Mouse (Mus musculus): ENCODE results near the gene Ildr1.

Gene Ildr1

GRCm38 (mm10) chr16:36693818-36694413, at the start of gene Ildr1:
TSS of gene Ildr1 (plus strand) at chr16:36693978.
- no peak for DNase-seq (ENCODE audit: low spot score in 2 of 2)

- DNase-seq (ENCODE audit: low spot score in 2 of 2), result no peak
Observed at GRCm38 (mm10) chr16:36645124-36645523, 48.7 kb upstream of the Ildr1 start.

DNA sequence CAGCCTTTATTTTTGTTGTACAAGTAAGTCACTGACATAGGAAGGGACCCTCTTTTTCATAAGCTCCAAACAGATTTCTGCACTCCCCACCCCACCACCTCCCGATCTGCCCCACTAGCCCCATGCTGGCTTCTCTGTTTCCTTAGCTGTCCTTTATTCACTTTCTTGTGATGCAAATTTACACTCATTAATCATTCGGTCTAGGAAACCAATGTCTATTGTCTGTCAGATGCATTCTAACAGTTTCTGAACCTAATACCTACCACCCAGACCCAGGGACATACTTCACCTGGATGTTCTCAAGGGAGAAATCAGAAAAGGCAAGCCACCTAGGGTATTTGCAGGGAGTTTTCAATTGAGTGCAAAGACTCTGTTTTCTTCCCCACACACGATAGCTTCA, 44.5 kb upstream of the Ildr1 start:
- no peak for DNase-seq (ENCODE audit: low spot score in 2 of 2)

GRCm38 (mm10) chr16:36650511-36650910, 43.3 kb upstream of the Ildr1 start:
- no peak for DNase-seq (ENCODE audit: low spot score in 2 of 2)

DNA sequence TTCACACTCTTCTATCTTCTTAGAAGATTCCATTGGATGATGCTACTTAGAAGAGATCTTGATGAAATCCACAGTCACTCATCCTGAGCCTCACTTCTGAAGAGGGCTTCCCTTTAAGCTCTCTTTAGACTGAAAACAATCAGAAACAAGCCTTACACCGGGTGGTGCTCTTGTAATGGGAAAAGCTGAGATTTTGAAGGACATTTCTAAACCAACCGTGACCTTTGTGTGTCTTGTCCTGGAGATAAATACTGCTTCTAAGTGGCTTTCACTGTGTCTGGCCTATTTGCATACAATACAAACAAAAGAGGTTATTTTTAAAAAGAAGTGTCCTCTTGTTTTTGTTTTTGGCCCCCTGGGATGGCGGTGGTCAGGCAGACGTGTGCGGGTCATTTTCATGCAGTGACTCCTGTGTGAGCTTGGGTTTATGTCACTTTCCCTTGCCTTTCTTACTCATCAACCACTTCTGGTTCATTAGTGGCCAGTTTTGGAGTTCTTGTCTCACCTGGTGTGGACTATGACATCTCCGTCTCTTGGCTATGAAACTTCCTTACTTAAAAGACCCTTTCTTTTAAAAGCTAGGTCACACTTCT, 42.5 kb upstream of the Ildr1 start:
- no peak for DNase-seq (ENCODE audit: low spot score in 2 of 2)

DNA sequence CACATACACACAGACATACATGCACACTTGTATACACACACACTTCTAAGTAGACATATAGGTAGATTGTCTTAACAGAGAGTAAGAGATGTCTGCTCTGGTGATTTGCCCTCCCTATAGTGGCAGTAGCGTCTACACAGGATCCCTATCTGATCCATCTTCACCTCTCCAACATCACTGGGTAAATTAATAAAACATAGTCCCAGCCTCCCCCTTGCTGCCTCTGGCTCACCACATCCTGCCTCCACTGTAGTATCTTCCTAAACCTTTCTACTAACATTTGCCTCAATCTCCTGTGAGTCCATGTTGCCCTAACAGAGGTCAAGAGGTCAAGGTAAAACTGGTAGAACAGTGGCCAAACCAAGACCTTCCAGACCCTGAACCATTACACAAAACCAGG, 38.6 kb upstream of the Ildr1 start:
- no peak for DNase-seq (ENCODE audit: low spot score in 2 of 2)

GRCm38 (mm10) chr16:36655910-36656309, 37.9 kb upstream of the Ildr1 start:
- DNase-seq (ENCODE audit: low spot score in 2 of 2), result no peak

DNA sequence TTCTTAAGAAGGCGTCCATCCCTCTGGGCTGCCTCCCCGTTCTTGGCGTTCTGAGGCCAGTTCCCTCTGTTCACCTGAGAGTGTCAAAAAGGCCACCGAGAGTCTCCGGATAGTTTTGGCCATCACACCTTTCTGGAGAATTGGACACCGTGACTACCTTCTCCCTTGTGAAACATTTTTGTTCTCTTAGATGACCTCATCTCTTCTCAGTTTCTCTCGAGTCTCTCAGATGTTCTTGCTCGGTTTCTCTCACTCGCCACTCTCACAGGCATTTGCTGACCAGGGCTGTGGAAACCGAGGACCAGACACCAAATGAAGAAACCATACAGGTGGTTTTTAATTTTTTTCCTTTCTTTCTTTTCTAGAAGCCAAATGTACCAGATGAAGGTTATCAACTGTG, 32.4 kb upstream of the Ildr1 start:
- no peak for DNase-seq (ENCODE audit: low spot score in 2 of 2)

DNA sequence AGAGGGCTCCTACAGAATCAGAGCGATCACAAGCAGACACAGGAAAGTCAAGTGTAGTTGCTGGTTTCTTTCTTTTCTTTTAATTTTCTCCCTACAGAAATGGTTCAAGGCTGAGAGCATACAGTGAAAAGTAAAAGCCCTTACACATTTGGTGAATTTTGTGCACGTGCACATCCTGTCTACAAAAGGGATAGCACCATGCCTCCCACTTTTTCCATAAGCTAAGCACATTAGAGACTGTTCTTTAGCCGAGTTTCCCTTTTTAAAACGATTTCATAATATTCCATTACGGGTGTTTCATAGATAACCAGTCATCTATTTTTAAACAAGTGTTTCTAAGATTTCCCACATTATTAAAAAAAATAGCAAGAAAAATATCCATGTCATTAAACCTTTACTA, 30.3 kb upstream of the Ildr1 start:
- DNase-seq (ENCODE audit: low spot score in 2 of 2), result no peak

- no peak for DNase-seq (ENCODE audit: low spot score in 2 of 2)
Observed at GRCm38 (mm10) chr16:36665782-36666181, 28.0 kb upstream of the Ildr1 start, which contains the start of gene Cd86. TSS of gene Cd86 (minus strand) at chr16:36666081.

GRCm38 (mm10) chr16:36666448-36667017, 27.2 kb upstream of the Ildr1 start:
- DNase-seq (ENCODE audit: low spot score in 2 of 2), result no peak

GRCm38 (mm10) chr16:36670590-36670989, 23.2 kb upstream of the Ildr1 start:
- no peak for DNase-seq (ENCODE audit: low spot score in 2 of 2)

DNA sequence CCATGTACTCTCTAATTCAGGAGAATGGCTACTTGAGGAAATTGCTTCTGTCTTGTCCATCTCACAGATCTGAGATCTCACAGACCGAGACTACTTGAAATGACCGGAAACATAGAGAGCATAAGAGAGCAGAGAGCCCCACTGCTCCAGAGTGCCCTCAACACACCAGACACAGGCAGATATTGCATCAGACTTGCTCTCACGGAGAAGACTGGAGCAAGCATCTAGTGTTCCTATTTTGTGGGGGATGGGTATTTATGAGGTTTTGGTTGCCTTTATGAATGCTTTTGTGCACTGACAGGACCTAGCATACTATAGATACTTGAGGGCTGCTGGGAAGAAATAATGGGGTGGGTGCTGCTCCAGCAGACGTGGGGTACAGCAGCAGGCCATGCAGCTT, 20.6 kb upstream of the Ildr1 start:
- no peak for DNase-seq (ENCODE audit: low spot score in 2 of 2)

GRCm38 (mm10) chr16:36674457-36675204, 19.1 kb upstream of the Ildr1 start:
- no peak for DNase-seq (ENCODE audit: low spot score in 2 of 2)

DNA sequence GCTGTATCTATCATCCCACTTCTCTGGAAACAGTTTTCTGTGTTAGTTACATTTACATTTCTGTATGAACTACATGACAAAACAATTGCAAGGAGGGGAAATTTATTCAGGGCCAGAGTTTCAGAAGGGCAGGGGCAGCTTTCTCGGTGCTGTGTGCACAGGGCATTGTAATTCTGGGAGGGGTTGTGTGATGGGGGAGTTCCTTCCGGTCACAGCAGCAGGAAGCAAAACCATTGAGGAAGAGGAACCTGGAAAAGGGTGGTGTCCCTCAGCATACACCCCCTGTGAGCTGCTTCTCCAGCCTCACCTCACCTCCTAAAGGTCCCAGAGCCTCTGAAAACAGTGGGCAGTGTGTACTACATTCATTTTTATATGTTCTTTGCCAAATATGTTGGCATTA, 18.5 kb upstream of the Ildr1 start:
- no peak for DNase-seq (ENCODE audit: low spot score in 2 of 2)

- DNase-seq (ENCODE audit: low spot score in 2 of 2), result no peak
Observed at GRCm38 (mm10) chr16:36675902-36676301, 17.9 kb upstream of the Ildr1 start.

- DNase-seq (ENCODE audit: low spot score in 2 of 2), result no peak
Observed at GRCm38 (mm10) chr16:36681829-36682228, 11.9 kb upstream of the Ildr1 start.

DNA sequence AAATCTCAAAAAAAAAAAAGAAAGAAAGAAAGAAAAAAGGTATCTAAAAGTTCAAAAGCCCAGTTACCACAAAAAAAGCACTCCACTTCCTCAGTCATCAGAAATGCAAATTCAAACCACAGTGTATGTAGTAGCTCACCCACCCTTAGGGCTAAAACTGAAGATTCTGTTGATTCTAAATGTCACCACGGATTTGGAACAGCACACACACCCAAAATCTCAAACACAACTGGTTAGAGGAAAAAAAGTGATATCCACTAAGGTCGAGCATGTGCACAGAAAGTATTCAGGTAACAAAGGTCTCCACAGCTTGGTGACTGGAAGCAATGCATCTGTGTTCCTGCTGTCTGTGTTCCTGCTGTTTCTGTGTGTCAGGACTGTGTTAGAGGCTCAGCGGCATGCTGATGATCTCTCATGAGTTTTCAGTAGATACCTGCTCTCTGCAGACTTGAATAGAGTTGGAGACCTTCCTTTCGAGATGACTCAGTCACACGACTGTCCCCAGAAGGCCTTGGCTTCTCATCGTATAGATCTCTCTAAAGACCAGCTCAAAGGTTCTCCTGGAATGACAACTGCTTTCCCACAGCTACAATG, 9.4 kb upstream of the Ildr1 start:
- DNase-seq (ENCODE audit: low spot score in 2 of 2), result no peak

- DNase-seq (ENCODE audit: low spot score in 2 of 2), result no peak
Observed at GRCm38 (mm10) chr16:36688076-36688475, 5.7 kb upstream of the Ildr1 start.

DNA sequence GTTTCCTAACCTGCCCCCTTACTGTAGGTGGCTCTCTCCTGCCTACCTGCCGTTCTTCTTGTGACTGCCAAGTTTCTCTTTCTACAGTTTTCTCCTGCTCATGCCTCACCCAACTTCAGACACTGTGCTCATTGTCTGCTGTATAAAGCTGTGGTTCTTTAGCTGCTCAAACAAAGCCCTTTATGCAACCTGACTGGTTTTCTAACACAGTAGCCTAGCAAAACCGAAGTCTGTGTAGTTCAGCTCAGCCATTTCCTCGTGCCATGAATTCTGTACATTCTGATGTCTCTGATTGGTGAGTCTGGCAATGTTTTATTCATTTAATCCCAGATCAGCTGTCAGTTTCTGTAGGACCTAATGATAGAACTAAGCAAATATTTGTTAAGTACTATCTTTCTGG, 2.3 kb upstream of the Ildr1 start:
- DNase-seq (ENCODE audit: low spot score in 2 of 2), result no peak

GRCm38 (mm10) chr16:36694798-36695290, 1.1 kb downstream of the Ildr1 start:
- DNase-seq (ENCODE audit: low spot score in 2 of 2), result no peak

DNA sequence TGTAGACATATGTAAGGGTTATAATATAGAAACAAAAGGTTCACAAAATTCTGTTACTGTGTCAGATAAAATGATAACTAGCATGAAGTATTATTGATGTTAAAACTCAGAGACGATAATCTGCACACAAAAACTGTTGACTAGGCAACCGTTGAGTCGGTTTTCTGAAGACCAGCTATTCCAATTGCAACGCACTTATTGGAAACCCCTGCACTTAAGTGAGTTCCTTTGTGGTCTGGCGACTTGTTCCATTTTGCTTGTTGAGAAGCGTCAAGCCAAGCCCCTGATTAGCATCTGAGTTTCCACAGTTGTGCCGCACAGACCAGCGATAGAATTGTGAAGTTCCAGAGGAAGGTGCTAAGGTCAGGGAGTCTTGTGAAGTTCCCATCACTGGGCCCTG, 3.6 kb downstream of the Ildr1 start:
- DNase-seq (ENCODE audit: low spot score in 2 of 2), result no peak
